Mouse (Mus musculus): ENCODE data around the gene Gm13271. TPM values are rescaled to one million over a fixed set of nuclear protein-coding genes. Genes with fewer than 3 reads are reported as not detected.
"Not testable (repeated sequence)": the region's sequence is repeated elsewhere in the genome, so short reads cannot be mapped to it uniquely, and the experiment has no call there.

Gm13271 gene
- polyA plus RNA-seq, 1 experiment from 2014 or later: not detected

GRCm38 (mm10) chr4:88739036-88739435 lies 15.6 kb upstream of the Gm13271 start:
- Histone ChIP-seq H3K4me1 (replicated peaks) (0 out of 2 replicates have a peak, but pooled peaks cover 4% of the 10 kb centered on the region), H3K27me3 (no peaks in the 10 kb centered on the region; the same call in 1 of the 2 replicates), H3K4me3 (no peak overlapping the region), H3K4me2 (no peak overlapping the region), H3K9ac (no peak overlapping the region), H3K9me3 (replicated peaks) (no peaks in the 10 kb centered on the region), H3K27ac (no peak overlapping the region), H3K36me3 (no peaks in the 10 kb centered on the region)
- ATAC-seq (replicated peaks; ENCODE audit: insufficient number of reproducible peaks, insufficient read depth, low FRiP score, low read depth): no peak
- WGBS: 84% methylated on average over 6 of the region's 6 CpGs

GRCm38 (mm10) chr4:88741426-88741825 lies 13.2 kb upstream of the Gm13271 start:
- Histone ChIP-seq H3K27me3 (no peaks in the 10 kb centered on the region), H3K4me1 (replicated peaks) (0 out of 2 replicates have a peak, but pooled peaks cover 4% of the 10 kb centered on the region), H3K4me3 (no peak overlapping the region), H3K4me2 (no peak overlapping the region), H3K27ac (no peak overlapping the region), H3K9me3 (replicated peaks) (no peaks in the 10 kb centered on the region), H3K9ac (no peak overlapping the region), H3K36me3 (no peaks in the 10 kb centered on the region)
- ATAC-seq (replicated peaks; ENCODE audit: insufficient number of reproducible peaks, insufficient read depth, low FRiP score, low read depth): no peak
- 84% methylated on average over 4 of the region's 4 CpGs for WGBS

DNA sequence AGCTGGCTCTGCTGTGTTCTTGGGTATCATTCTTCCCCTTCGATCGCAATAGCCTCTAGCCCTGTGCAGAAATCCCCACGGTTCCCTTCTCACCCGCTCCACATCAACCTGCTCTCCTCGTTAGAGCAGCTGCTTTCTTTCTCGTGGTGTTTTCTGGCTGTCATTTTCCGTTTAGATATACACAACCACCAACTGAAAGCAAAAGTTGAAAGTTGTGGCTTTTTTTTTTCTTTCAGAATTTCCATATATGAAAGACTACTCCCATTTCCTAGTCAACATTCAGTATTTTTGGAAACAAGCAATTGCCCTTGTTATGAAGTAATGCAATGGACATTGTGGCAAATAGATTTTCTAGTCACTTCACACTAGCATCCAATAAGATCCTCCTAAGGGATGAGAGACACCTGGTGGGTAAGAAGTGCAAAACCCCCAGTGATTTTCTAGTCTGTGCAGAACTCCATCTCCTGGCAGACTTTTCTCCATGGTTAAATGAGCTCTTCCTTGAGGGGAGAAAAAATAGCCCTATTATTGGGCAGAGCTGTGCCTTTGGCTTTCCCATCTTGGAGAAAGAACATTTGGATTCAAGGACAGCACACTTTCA lies 11.8 kb upstream of the Gm13271 start:
- no peak overlapping the region for H3K4me2 ChIP-seq
- H3K9ac ChIP-seq: no peak overlapping the region
- 0 out of 2 replicates have a peak, but pooled peaks cover 2% of the 10 kb centered on the region for H3K4me1 ChIP-seq (replicated peaks)
- H3K9me3 ChIP-seq (replicated peaks): no peaks in the 10 kb centered on the region
- no peaks in the 10 kb centered on the region for H3K36me3 ChIP-seq
- H3K4me3 ChIP-seq: no peak overlapping the region
- ATAC-seq (replicated peaks; ENCODE audit: insufficient number of reproducible peaks, insufficient read depth, low FRiP score, low read depth): no peak
- WGBS: 64% methylated on average over 7 of the region's 7 CpGs
- H3K27ac ChIP-seq: no peak overlapping the region
- H3K27me3 ChIP-seq: no peaks in the 10 kb centered on the region

GRCm38 (mm10) chr4:88744207-88744606 lies 10.5 kb upstream of the Gm13271 start:
- Histone ChIP-seq H3K27ac (no peak overlapping the region), H3K4me1 (replicated peaks) (no peaks in the 10 kb centered on the region), H3K4me2 (no peak overlapping the region), H3K9me3 (replicated peaks) (no peaks in the 10 kb centered on the region), H3K27me3 (no peaks in the 10 kb centered on the region), H3K36me3 (no peaks in the 10 kb centered on the region), H3K4me3 (no peak overlapping the region), H3K9ac (no peak overlapping the region)
- no peak for ATAC-seq (replicated peaks; ENCODE audit: insufficient number of reproducible peaks, insufficient read depth, low FRiP score, low read depth)
- WGBS: 60% methylated on average over 3 of the region's 3 CpGs

- no peaks in the 10 kb centered on the region for H3K9me3 ChIP-seq (replicated peaks)
- ATAC-seq (replicated peaks; ENCODE audit: insufficient number of reproducible peaks, insufficient read depth, low FRiP score, low read depth): no peak
- no peaks in the 10 kb centered on the region for H3K27me3 ChIP-seq
- no peak overlapping the region for H3K27ac ChIP-seq
- no peak overlapping the region for H3K4me2 ChIP-seq
- WGBS: 45% methylated on average over 6 of the region's 6 CpGs
- H3K4me3 ChIP-seq: no peak overlapping the region
- no peaks in the 10 kb centered on the region for H3K36me3 ChIP-seq
- H3K9ac ChIP-seq: no peak overlapping the region
- H3K4me1 ChIP-seq (replicated peaks): no peaks in the 10 kb centered on the region
Observed at GRCm38 (mm10) chr4:88749926-88750325, 4.7 kb upstream of the Gm13271 start.

DNA sequence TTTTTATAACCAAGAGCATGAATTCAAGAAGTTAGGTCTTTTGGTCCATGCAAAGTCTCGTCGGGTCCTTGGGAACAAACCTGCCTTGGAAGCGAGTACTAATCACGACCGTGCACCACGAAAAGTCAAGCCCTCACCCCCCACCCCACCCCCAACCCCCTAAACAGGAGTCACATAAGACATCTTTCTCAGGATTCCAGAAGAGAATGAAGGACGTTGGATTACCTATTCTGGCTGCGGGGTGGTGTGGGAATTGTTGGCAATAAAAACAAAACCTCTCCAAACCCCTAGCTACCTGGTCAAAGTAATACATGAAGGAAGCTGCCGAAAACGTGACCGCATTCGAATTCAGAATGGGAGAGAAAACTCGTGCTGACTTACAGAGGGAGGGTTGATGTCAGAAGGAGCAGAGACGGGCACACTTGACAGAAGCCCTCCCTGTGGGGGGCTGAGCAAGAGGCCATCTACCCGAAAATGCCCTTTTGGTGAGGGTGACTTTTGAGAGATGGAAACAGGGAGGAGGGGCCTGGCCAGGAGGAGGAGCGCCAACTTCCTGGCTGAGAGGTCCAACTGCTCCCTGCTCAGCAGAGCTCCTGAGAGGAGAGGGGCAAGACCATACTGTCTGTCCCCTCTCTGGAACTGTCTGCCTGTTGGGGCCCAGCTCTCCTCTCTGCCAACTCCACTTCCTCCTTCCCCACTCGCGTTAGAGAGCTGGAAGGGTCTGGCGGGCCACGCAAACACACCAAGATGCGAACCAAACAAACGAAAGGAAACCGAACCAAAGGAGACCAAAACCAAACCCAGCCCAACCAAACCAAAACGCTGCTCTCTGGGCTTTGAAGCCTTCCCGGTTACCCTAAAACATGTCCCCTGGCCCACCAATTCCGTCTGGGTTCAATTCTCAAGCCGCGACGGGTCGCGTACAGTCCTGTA lies 2.2 kb downstream of the Gm13271 start:
- H3K9me3 ChIP-seq (replicated peaks); H3K36me3 ChIP-seq; H3K27me3 ChIP-seq; ATAC-seq (replicated peaks; ENCODE audit: insufficient number of reproducible peaks, insufficient read depth, low FRiP score, low read depth); H3K4me1 ChIP-seq (replicated peaks): not testable (repeated sequence)
- peak overlapping the region; percentile 70 for H3K4me3 ChIP-seq
- WGBS: 7% methylated on average over 29 of the region's 31 CpGs
- peak overlapping the region; percentile 98 for H3K27ac ChIP-seq
- peak overlapping the region; percentile 83 for H3K4me2 ChIP-seq
- H3K9ac ChIP-seq: peak overlapping the region; percentile 76

DNA sequence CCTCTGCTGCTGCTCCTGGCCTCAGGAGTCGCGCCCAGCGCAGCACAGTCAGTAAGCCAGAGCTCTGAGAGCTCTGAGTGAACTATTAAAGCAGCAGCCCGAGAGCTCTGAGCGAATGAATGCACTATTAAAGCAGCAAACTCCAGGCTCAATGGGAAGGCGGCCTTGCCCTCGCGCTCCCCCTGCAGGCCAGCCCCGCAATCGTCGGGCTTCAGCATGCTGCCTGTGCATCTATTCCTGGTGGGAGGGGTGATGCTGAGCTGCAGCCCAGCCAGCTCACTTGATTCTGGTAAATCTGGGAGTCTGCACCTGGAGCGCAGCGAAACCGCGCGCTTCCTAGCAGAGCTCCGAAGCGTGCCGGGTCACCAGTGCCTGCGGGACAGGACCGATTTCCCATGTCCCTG lies 3.0 kb downstream of the Gm13271 start:
- not testable (repeated sequence) for H3K27me3 ChIP-seq; H3K4me1 ChIP-seq (replicated peaks); H3K36me3 ChIP-seq; H3K9me3 ChIP-seq (replicated peaks)
- Histone ChIP-seq H3K27ac (peak overlapping the region; percentile 98), H3K9ac (peak overlapping the region; percentile 76), H3K4me2 (peak overlapping the region; percentile 83), H3K4me3 (peak overlapping the region; percentile 70)
- WGBS: under 1% methylated on average over 21 of the region's 21 CpGs
- peak; percentile 100 for ATAC-seq (replicated peaks; ENCODE audit: insufficient number of reproducible peaks, insufficient read depth, low FRiP score, low read depth)

- not testable (repeated sequence) for H3K4me1 ChIP-seq (replicated peaks); H3K4me2 ChIP-seq; H3K9me3 ChIP-seq (replicated peaks); H3K9ac ChIP-seq; ATAC-seq (replicated peaks; ENCODE audit: insufficient number of reproducible peaks, insufficient read depth, low FRiP score, low read depth); H3K27ac ChIP-seq; H3K27me3 ChIP-seq; H3K36me3 ChIP-seq; H3K4me3 ChIP-seq
- 85% methylated on average over 9 of the region's 9 CpGs for WGBS
Observed at GRCm38 (mm10) chr4:88758751-88759150, 4.1 kb downstream of the Gm13271 start.

- H3K27me3 ChIP-seq; ATAC-seq (replicated peaks; ENCODE audit: insufficient number of reproducible peaks, insufficient read depth, low FRiP score, low read depth); H3K4me1 ChIP-seq (replicated peaks); H3K9me3 ChIP-seq (replicated peaks); H3K36me3 ChIP-seq: not testable (repeated sequence)
- 18% methylated on average over 11 of the region's 14 CpGs for WGBS
- peak within 1 kb of the TSS; percentile 42 for H3K4me3 ChIP-seq
- peak within 1 kb of the TSS; percentile 76 for H3K27ac ChIP-seq
- H3K9ac ChIP-seq: peak within 1 kb of the TSS; percentile 43; the same call in 1 of the 2 replicates
- peak within 1 kb of the TSS; percentile 55 for H3K4me2 ChIP-seq
Observed at GRCm38 (mm10) chr4:88759610-88760268, 5.1 kb downstream of the Gm13271 start, which contains the start of gene Gm13283. Gm13283 (plus strand) TSS chr4:88760119.

DNA sequence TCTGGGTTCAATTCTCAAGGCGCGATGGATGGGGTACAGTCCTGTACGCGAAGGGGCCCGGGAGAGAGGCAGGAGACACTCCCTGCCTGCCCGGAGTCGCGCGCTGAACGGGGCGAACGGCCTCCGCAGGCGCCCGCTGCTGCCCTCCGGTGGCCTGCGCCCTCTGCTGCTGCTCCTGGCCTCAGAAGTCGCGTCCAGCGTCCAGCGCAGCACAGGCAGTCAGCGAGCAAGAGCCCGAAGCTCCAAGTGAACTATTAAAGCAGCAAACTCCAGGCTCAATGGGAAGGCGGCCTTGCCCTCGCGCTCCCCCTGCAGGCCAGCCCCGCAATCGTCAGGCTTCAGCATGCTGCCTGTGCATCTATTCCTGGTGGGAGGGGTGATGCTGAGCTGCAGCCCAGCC lies 5.8 kb downstream of the Gm13271 start:
- Histone ChIP-seq H3K9ac (peak overlapping the region; percentile 43; the same call in 1 of the 2 replicates), H3K4me3 (peak overlapping the region; percentile 42), H3K27ac (peak overlapping the region; percentile 76), H3K4me2 (peak overlapping the region; percentile 55)
- not testable (repeated sequence) for H3K9me3 ChIP-seq (replicated peaks); H3K4me1 ChIP-seq (replicated peaks); H3K36me3 ChIP-seq; ATAC-seq (replicated peaks; ENCODE audit: insufficient number of reproducible peaks, insufficient read depth, low FRiP score, low read depth); H3K27me3 ChIP-seq
- WGBS: 0% methylated on average over 26 of the region's 28 CpGs

- not testable (repeated sequence) for H3K27me3 ChIP-seq; H3K4me2 ChIP-seq; H3K36me3 ChIP-seq; H3K27ac ChIP-seq; H3K4me3 ChIP-seq; H3K9me3 ChIP-seq (replicated peaks); ATAC-seq (replicated peaks; ENCODE audit: insufficient number of reproducible peaks, insufficient read depth, low FRiP score, low read depth); H3K4me1 ChIP-seq (replicated peaks); H3K9ac ChIP-seq
- WGBS: 65% methylated on average over 6 of the region's 8 CpGs
Observed at GRCm38 (mm10) chr4:88761776-88762175, 7.1 kb downstream of the Gm13271 start.
